Mouse (Mus musculus) heart, embryonic 13.5 days (tissue): ENCODE measurements at regions not wholly inside any gene's neighbourhood (a gene's known extent, or its start where the extent isn't known, plus 50 kb on each side); places are given as distances from the start of the nearest gene placed in this dataset.

Experiments
- ATAC-seq: fragments of 200-750 bp; cut with Nextera tagmentation; 2 replicates; pipeline ENCODE4 v1.8.0; 2017; ENCODE audit warnings: moderate TSS enrichment; ENCODE audit not compliant: insufficient number of reproducible peaks, low FRiP score, low TSS enrichment; ENCODE audit errors: extremely low read depth
- H3K27ac ChIP-seq: fragments of 300-500 bp; sonication (generic); replicated peaks from 2 replicates; pipeline ENCODE4 v1.5.1; 2015; ENCODE audit warnings: moderate library complexity, mild to moderate bottlenecking, inconsistent platforms
- H3K27me3 ChIP-seq: fragments of 300-500 bp; sonication (generic); replicated peaks from 2 replicates; pipeline ENCODE4 v1.6.1; 2015; ENCODE audit warnings: mild to moderate bottlenecking, inconsistent platforms
- H3K36me3 ChIP-seq: fragments of 300-500 bp; sonication (generic); 2 replicates; pipeline ENCODE4 v1.6.1; 2015; ENCODE audit warnings: mild to moderate bottlenecking, inconsistent platforms
- H3K4me1 ChIP-seq: fragments of 300-500 bp; sonication (generic); 2 replicates; pipeline ENCODE4 v1.6.1; 2015; ENCODE audit warnings: inconsistent platforms
- H3K4me2 ChIP-seq: fragments of 300-500 bp; sonication (generic); 2 replicates; pipeline ENCODE4 v1.6.1; 2015; ENCODE audit warnings: inconsistent platforms, mild to moderate bottlenecking, moderate library complexity
- H3K4me3 ChIP-seq: fragments of 300-500 bp; sonication (generic); 2 replicates; pipeline ENCODE4 v1.5.1; 2015; ENCODE audit warnings: moderate library complexity, mild to moderate bottlenecking, inconsistent platforms
- H3K9ac ChIP-seq: fragments of 300-500 bp; sonication (generic); 2 replicates; pipeline ENCODE4 v1.6.1; 2015; ENCODE audit warnings: inconsistent platforms, mild to moderate bottlenecking, moderate library complexity
- H3K9me3 ChIP-seq: fragments of 300-500 bp; sonication (generic); 2 replicates; pipeline ENCODE4 v1.6.1; 2016; ENCODE audit warnings: inconsistent platforms
- WGBS: fragments of 180-500 bp; shearing (Covaris S2); methylation state at CpG from one replicate; pipeline ENCODE4 v1.1.7; 2015; ENCODE audit warnings: mixed read lengths; 5-methylcytosine and 5-hydroxymethylcytosine counted together

DNA sequence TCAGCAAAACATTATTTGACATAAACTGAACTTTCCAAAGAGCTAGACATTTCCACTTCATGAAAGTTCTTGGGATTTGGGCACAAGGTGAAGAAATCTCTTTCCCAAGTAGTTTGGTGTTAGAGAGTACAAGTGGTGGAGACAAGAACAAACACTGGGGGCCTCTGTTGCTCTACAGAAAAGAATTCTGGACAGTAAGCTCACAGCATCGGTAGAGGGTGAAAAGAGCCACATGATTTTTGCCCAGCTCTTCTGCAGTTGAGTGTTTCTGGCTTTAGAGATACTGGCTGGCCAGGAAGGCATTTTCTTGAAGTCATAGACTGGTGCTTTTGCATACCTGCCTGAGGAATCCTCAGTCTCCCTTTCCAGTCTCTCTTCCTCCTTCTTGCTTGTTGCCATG is 127.8 kb downstream of the Stk31 start:
- H3K4me3 ChIP-seq: no peak overlapping the region
- H3K4me2 ChIP-seq: no peak overlapping the region
- no peaks in the 10 kb centered on the region for H3K27me3 ChIP-seq
- H3K4me1 ChIP-seq: no peaks in the 10 kb centered on the region
- H3K9ac ChIP-seq: no peak overlapping the region
- no peak for ATAC-seq
- H3K27ac ChIP-seq: no peak overlapping the region
- WGBS: 3% methylated on average over 1 of the region's 1 CpGs
- H3K36me3 ChIP-seq: no peaks in the 10 kb centered on the region
- H3K9me3 ChIP-seq: no peaks in the 10 kb centered on the region

GRCm38 (mm10) chr6:49523696-49524095 is 128.3 kb downstream of the Stk31 start:
- no peaks in the 10 kb centered on the region for H3K9me3 ChIP-seq
- no peaks in the 10 kb centered on the region for H3K27me3 ChIP-seq
- WGBS: 83% methylated on average over 7 of the region's 7 CpGs
- no peaks in the 10 kb centered on the region for H3K4me1 ChIP-seq
- H3K9ac ChIP-seq: no peak overlapping the region
- ATAC-seq: no peak
- no peak overlapping the region for H3K27ac ChIP-seq
- no peaks in the 10 kb centered on the region for H3K36me3 ChIP-seq
- H3K4me2 ChIP-seq: no peak overlapping the region
- no peak overlapping the region for H3K4me3 ChIP-seq

DNA sequence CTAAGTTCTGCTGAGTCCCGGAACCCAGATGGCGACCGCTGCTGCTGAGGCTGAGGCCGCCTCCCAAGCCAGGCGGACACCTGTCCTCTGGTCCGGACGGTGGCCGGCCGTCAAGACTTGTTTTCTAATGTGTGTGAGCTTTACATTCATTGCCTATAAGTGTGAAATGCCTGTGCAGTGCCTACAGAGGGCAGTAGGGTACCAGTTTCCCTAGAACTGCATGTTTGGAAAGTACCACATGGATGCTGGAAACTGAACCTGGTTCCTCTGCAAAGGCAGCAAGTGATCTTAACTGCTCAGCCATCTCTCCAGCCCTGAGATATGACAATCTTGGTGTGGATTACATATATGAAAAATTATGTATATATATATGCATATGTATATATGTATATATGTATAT is 138.6 kb downstream of the Stk31 start:
- H3K27me3 ChIP-seq: no peaks in the 10 kb centered on the region
- H3K36me3 ChIP-seq: no peaks in the 10 kb centered on the region
- no peak overlapping the region for H3K4me3 ChIP-seq
- no peak overlapping the region for H3K4me2 ChIP-seq
- no peak overlapping the region for H3K27ac ChIP-seq
- no peak for ATAC-seq
- WGBS: 96% methylated on average over 9 of the region's 9 CpGs
- H3K4me1 ChIP-seq: no peaks in the 10 kb centered on the region
- H3K9ac ChIP-seq: no peak overlapping the region
- H3K9me3 ChIP-seq: no peaks in the 10 kb centered on the region

DNA sequence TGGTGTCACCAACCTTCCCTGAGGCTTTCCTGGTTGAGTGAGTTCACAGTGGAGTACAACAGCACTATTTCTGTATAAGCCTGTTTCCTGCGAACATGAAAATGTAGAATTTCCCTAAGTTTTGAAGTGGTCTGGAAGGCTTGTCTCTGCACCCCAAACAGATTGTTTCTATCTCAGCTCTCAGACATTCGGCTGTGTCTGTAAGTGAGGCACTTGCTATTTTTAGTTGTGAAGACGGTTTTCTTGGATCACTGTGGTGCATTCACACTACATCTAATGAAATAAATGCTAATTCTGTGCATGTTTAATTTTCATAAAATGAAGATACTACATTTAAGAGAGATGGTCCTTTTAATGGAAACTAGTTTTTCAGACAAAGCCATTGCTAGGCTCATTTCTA is 139.1 kb downstream of the Stk31 start:
- no peak overlapping the region for H3K4me3 ChIP-seq
- no peaks in the 10 kb centered on the region for H3K27me3 ChIP-seq
- 43% methylated on average over 3 of the region's 3 CpGs for WGBS
- H3K9ac ChIP-seq: no peak overlapping the region
- H3K27ac ChIP-seq: no peak overlapping the region
- no peak for ATAC-seq
- no peaks in the 10 kb centered on the region for H3K9me3 ChIP-seq
- no peaks in the 10 kb centered on the region for H3K36me3 ChIP-seq
- no peaks in the 10 kb centered on the region for H3K4me1 ChIP-seq
- no peak overlapping the region for H3K4me2 ChIP-seq

DNA sequence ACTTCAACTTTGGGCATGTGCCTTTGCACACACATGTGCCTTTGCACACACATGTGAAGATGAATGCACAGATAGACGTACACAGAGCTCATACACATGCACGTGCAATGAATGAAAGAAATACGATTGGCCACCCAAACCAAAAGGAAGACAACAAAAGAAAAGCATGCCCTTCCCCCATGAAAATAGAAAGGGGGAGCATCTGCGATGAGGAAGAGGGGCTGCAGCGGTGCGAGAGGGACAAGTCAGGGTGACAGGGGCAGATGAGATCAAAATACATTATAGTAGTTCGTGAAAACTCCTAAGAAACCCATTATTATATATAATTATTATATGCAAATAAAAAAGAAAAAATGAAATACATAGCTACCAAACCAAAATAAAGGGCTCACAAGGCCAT is 149.5 kb downstream of the Stk31 start:
- H3K36me3 ChIP-seq: no peaks in the 10 kb centered on the region
- H3K27me3 ChIP-seq: no peaks in the 10 kb centered on the region
- 82% methylated on average over 7 of the region's 7 CpGs for WGBS
- H3K27ac ChIP-seq: no peak overlapping the region
- H3K4me3 ChIP-seq: no peak overlapping the region
- ATAC-seq: no peak
- H3K4me2 ChIP-seq: no peak overlapping the region
- no peaks in the 10 kb centered on the region for H3K9me3 ChIP-seq
- H3K9ac ChIP-seq: no peak overlapping the region
- no peaks in the 10 kb centered on the region for H3K4me1 ChIP-seq

GRCm38 (mm10) chr6:49555069-49555468 is 159.7 kb downstream of the Stk31 start:
- no peaks in the 10 kb centered on the region for H3K9me3 ChIP-seq
- WGBS: 69% methylated on average over 10 of the region's 10 CpGs
- H3K4me1 ChIP-seq: no peaks in the 10 kb centered on the region
- no peak overlapping the region for H3K4me2 ChIP-seq
- ATAC-seq: no peak
- no peak overlapping the region for H3K9ac ChIP-seq
- no peaks in the 10 kb centered on the region for H3K27me3 ChIP-seq
- H3K36me3 ChIP-seq: no peaks in the 10 kb centered on the region
- H3K4me3 ChIP-seq: no peak overlapping the region
- no peak overlapping the region for H3K27ac ChIP-seq

GRCm38 (mm10) chr6:49558508-49558907 is 163.1 kb downstream of the Stk31 start:
- Histone ChIP-seq H3K27ac (no peak overlapping the region), H3K9me3 (no peaks in the 10 kb centered on the region), H3K36me3 (no peaks in the 10 kb centered on the region), H3K4me1 (no peaks in the 10 kb centered on the region), H3K27me3 (no peaks in the 10 kb centered on the region), H3K9ac (no peak overlapping the region), H3K4me3 (no peak overlapping the region), H3K4me2 (no peak overlapping the region)
- WGBS: 66% methylated on average over 1 of the region's 1 CpGs
- ATAC-seq: no peak

DNA sequence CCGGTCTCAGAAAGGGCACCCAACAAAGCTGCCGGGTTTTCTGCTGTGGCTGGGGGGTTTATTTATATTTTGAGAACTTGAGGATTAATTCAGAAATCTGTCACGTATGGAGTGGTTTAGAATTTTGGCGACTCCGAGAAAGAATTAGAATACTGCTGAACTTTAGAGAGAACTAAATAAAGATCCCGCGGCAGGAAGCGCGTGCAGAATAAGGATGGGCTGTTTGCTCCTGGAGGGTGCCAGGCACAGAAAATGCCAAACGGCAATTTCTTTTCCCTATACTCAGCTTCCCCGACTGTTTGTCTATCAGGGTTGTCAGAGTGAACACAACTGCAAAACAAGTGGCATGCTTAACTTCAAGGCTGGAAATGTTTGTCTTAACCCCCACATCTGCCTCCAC is 163.7 kb downstream of the Stk31 start:
- Histone ChIP-seq H3K4me1 (no peaks in the 10 kb centered on the region), H3K4me3 (no peak overlapping the region), H3K36me3 (no peaks in the 10 kb centered on the region), H3K9ac (no peak overlapping the region), H3K27me3 (no peaks in the 10 kb centered on the region), H3K4me2 (no peak overlapping the region), H3K9me3 (no peaks in the 10 kb centered on the region), H3K27ac (no peak overlapping the region)
- ATAC-seq: no peak
- 81% methylated on average over 11 of the region's 11 CpGs for WGBS

GRCm38 (mm10) chr6:49578340-49578739 is 182.9 kb downstream of the Stk31 start:
- Histone ChIP-seq H3K4me2 (no peak overlapping the region), H3K9me3 (no peaks in the 10 kb centered on the region), H3K36me3 (no peaks in the 10 kb centered on the region), H3K27ac (no peak overlapping the region), H3K4me1 (peaks cover 4% of the 10 kb centered on the region; the same call in 1 of the 2 replicates), H3K9ac (no peak overlapping the region), H3K27me3 (no peaks in the 10 kb centered on the region), H3K4me3 (no peak overlapping the region)
- ATAC-seq: no peak
- 73% methylated on average over 6 of the region's 6 CpGs for WGBS

GRCm38 (mm10) chr6:49579691-49580090 is 184.3 kb downstream of the Stk31 start:
- no peak overlapping the region for H3K9ac ChIP-seq
- WGBS: 56% methylated on average over 4 of the region's 4 CpGs
- no peaks in the 10 kb centered on the region for H3K9me3 ChIP-seq
- ATAC-seq: no peak
- no peaks in the 10 kb centered on the region for H3K27me3 ChIP-seq
- no peaks in the 10 kb centered on the region for H3K36me3 ChIP-seq
- H3K4me3 ChIP-seq: no peak overlapping the region
- H3K4me1 ChIP-seq: peaks cover 4% of the 10 kb centered on the region; the same call in 1 of the 2 replicates
- no peak overlapping the region for H3K4me2 ChIP-seq
- H3K27ac ChIP-seq: no peak overlapping the region

DNA sequence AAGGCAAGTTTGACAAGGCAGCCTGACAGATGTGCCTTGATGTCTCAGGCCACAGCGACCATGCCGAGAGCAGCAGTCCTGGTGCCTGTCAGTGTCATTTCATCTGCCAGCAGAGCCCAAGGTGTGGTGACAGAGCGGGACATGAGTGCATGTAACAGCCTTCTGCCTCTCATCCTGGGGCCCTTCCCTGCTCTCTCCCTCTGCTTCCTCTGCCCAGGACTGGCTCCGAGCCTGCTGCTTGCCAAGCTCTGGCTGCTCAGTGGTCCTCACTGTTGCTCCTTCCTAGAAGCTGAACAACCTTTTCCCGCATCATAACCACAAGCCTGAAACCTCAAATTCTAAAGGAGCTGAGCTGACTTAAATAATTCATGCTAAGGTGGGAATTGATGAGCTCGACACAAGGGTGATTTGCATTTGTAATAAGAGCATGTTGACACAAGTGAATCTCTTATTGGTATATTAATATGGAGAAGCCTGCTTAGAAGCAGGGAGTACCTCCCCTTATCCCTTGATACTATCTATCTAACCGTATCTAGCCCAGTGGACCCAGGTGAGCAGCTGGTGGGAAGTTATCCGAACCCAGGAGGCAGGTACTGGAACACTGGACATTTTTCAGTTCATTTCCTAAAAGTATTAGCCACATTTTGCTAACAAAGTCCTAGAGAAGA is 186.8 kb downstream of the Stk31 start:
- WGBS: 48% methylated on average over 8 of the region's 8 CpGs
- Histone ChIP-seq H3K4me1 (peaks cover 4% of the 10 kb centered on the region; the same call in 1 of the 2 replicates), H3K4me2 (no peak overlapping the region), H3K27ac (no peak overlapping the region), H3K36me3 (no peaks in the 10 kb centered on the region), H3K9ac (no peak overlapping the region), H3K9me3 (no peaks in the 10 kb centered on the region), H3K27me3 (0 out of 2 replicates have a peak, but pooled peaks cover 3% of the 10 kb centered on the region), H3K4me3 (no peak overlapping the region)
- no peak for ATAC-seq

DNA sequence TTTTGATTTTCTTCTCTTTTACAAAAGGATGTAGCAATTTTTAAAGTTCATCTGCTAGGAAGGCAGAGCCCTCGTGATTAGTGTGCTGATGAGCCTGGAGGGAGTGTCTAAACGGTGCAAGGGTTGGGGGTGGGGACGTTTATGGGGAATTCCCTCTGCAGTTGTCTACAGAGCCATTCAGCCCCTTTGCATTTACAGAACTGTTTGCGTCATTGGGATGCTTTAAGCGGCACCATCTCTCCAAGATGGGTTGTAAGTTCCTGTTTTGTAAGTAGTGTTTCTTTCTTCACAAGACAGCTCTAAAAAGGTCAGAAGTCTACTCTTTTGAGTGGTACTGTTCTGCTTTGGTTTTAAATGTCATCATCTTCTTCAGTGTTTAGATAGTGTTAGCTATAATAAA is 191.1 kb downstream of the Stk31 start:
- Histone ChIP-seq H3K27ac (no peak overlapping the region), H3K4me1 (peaks cover 16% of the 10 kb centered on the region), H3K27me3 (0 out of 2 replicates have a peak, but pooled peaks cover 3% of the 10 kb centered on the region), H3K4me2 (no peak overlapping the region), H3K9me3 (no peaks in the 10 kb centered on the region), H3K4me3 (no peak overlapping the region), H3K9ac (no peak overlapping the region), H3K36me3 (no peaks in the 10 kb centered on the region)
- WGBS: 57% methylated on average over 5 of the region's 5 CpGs
- no peak for ATAC-seq
